Mouse (Mus musculus) embryo, embryonic 10.5 days (tissue): ENCODE data around the gene Snu13.
A peak's percentile ranks its signal among the peaks of the same experiment; 100 is the strongest.

Experiments
- DNase-seq: peaks from one replicate; pipeline ENCODE4 v3.0.0-alpha.2; 2015; ENCODE audit warnings: low spot score

Snu13 gene

DNA sequence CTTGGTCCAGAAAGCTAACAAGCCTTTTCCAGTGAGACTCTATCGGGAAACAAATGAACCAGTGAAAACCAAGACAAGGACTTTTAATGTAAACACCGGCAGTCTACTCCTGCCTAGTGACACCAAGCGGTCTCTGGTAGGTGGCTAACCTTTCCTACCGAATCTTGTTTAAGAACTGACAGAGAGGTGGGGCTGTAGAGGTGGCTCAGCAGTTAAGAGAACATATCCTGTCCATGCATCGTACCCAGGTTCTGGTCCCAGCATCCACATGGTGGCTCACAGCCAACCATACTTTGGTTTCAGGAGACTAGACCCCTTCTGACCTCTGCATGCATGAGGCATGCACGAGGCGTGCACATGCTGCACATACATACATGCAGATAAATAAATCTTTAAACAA lies 20.1 kb downstream of the Snu13 start:
- no peak for DNase-seq

DNA sequence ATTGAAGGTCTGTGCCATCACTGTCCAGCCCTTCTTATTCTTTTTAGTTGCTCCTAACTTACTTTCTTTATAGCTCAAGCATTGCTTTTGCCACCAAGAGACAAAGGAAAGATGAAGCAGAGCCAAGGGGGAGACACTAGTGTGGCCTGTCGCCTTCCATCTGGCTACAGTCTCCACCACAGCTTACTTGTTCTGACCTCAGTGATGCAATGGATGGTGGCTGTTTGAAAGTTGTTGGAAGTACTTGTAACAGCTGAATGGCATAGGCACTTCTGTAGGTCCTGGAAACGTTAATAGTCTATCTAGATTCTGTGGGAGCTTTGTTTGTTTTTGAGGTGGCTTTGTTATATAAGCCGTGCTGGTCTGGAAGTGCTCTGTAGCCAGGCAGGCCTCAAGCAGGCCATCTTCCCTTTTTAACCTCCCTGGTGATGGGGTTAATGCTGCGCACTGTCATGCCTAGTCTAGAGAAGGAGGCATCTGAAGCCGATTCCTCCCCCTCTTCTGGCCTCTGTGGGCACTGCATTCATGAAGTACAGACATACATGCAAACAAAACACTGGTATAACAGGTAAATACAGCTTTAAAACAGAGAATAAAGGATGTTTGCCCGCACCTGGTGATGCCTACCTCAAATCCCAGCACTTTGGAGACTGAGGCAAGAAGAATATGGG lies 23.3 kb downstream of the Snu13 start:
- DNase-seq, result no peak

DNA sequence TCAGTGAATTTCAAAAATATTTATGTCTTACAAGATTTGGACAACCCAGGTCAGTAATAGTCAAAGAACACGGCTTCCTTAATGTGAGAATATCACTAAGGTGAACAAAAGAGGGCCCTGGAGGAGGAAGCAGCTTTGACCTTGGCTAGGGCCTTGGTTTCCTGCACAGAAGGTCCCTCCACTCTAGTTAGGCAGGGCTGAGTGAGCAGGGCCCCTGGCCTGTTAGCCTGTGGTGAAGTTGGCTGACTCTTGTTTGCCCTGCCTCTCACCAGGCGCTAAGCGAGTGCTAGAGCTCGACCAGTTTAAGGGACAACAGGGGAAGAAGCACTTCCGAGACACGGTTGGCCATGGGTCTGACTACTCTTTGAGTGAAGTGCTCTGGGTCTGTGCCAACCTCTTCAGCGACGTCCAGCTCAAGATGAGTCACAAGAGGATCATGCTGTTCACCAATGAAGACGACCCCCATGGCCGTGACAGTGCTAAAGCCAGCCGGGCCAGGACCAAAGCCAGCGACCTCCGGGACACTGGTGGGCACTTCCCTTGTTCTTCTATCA lies 24.8 kb downstream of the Snu13 start:
- DNase-seq, result no peak

DNA sequence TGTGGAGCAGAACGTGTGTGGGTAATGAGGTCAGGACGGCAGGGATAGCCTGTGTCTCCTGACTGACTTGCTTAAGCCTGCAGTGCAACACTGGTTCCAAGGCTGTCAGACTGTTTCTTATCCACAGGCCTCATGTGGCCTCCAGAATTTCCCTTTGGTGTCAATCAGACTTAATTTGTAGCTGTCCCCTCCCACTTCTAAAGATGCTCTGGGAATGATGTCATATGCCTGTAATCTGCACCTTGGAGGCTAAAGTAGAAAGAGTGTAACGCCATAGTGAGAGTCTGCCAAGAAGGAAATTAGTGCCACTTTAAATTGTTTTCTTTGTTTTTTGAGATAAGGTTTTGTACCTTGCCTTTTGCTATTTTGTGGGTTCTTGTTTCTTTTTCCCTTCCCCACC lies 28.1 kb downstream of the Snu13 start:
- no peak for DNase-seq

DNA sequence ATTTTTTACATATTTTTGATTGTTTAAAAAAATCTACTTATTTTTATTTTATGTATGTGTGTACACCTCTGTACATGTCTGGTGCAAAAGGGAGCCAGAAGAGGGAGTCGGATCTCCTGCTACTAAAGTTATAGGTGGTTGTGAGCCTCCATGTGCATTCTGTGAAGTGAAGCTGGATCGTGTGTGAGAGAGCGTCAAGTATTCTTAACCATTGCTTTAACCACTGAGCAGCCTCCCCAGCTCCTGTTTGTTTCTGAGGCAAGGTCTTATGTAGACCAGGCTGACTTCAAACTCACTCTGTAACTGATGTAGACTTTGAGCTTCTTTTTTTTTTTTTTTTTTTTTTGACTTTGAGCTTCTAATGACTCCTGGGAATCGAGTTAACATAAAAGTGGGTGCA lies 29.9 kb downstream of the Snu13 start:
- no peak for DNase-seq

DNA sequence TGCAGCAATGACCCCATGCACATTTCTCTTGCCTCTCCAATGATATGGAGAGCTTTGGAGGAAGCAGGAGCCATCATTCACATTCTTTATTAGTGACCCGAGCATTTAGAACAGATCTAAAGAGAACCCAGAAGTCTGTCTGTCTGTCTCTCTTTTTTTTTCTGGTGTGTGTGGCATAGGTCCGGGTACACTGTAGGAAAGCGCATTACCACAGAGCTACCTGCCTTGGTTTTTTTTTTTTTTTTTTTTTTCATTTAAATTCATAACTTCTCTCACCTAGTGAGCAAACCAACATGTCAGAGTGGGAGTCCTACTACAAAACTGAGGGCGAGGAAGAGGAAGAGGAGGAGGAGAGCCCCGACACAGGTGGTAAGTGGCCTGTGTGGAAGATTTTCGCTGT lies 30.6 kb downstream of the Snu13 start:
- no peak for DNase-seq

DNA sequence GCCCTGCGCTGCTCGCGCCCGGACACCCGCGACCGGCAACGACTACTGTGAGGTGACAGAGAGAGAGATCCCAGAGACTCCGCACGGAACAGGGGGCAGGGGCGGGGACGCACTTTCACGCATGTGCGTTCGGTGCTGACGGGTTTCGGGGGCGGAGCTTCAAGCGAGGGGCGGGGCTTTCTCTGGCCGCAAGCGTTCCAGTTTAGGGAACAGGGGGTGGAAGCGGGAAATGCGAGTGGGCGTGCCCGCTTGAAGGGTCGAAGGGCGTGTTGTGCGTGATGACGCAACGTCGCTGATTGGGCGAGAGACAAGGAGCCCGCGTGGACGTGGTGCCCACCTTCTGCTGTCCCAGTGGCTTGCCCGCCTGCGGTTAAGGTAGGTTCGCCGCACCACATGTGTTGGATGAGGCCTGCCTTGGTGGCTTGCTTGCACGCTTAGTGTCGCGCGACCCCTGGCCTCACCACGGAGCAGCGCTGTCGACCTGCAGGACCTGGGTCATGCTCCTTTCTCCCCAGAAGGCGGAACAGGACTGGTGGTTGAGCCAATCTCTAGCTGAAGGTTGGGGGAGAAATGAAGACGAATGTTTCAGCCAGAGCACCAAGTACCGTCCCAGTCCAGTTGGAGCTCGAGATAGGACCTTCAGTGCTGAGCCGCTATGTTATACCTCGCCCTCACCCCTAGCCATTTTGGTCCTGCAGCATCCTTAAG lies 31.1 kb downstream of the Snu13 start:
- peak; percentile 99 for DNase-seq

DNA sequence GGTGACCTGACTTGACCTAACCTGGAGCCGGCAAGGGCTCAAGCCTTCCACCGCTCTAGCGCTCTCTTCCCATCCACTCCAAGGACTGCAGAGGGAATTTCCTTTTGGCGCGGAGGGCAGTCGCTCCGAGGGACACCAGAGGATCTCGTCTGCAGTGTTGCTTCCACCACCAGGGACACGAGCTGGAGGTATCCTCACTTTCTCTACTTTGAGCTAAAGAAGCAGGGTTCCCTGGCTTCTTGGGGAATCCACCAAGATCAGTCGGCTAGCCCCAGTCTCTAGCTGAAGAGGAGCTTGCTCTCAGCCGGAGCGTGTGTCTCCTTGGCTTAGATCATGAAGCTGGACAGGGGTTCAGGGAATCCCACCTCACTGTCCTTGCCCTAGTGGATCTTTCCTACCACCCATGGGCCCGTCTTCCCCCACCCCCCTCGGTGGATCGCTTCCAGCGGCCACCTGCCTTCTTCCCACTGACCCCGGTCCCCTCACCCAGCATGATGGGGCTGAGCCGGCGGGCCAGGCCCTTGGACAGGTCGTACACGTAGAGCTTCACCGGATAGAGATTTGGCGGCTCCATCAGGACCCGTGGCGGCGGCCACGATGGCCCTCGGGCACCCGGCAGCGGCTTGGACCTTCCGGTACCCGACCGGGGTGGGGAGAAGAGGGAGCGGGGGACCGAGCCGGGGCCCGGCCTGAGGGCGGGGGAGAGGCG lies 31.9 kb downstream of the Snu13 start:
- DNase-seq, result peak; percentile 45

DNA sequence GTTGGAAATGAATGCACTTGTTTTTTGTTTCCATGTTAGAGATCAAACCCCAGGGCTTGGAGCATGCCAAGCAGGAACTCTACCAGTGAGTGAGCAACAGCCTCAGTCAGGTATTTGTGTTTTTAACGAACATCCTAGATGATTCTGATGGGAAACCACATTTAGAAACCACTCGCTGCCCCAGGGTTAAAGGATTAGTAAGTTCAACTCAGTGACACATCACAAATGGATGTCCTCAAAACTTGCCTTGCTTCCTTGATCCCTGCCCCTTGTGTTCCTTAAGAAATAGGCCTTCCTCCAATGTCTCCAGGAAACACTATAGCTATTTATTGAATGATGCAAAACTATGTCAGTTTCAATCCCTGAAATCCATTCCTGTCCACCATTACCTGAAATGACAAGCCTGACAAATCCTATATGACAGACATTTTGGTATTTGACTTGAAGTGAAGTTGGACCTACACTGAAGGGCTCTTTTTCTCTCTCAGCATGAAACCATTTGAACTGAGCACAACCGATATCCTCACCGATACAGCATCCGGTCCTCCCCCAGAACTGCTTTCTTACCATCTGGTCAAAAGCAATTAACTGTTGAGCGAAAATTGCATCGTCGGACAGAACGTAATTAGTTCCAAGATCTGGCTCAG lies 32.5 kb downstream of the Snu13 start:
- DNase-seq, result no peak

DNA sequence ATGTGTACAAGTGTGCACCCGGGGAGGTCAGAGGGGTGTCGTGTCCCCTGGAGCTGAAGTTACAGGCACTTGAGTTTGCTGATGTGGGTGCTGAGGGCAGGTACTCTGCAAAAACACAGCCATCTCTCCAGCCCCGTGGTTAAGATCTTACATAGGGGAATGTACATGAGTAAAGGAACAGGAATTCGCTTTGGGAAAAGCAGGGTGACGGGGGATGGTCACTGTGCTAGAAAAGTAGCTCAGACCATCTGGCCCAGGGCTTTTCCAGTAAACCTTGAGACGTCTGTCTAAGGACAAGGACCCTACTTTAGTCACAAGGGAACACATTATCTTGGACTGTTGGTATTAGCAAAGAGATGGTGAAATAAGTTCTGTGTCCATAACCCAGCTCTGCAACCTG lies 35.5 kb downstream of the Snu13 start:
- no peak for DNase-seq

DNA sequence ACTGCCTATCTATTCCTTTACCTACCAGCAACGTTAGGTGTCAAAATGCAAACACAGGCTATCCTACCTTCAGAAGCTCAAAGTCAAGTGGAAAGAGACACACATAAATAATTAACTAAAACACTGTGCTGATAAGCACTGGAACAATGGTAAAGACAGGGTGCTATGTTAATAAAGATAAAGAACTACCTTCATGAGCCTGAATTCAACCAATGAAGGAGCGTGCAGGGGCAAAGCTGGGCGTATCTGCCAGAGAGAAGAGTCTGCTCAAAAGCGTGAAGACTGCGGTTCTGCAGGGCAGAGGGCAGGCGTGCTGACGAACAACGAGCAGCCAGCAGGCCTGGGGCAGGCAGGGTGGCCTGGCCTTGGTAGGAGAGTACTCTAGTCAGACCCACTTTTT lies 43.1 kb downstream of the Snu13 start:
- no peak for DNase-seq

DNA sequence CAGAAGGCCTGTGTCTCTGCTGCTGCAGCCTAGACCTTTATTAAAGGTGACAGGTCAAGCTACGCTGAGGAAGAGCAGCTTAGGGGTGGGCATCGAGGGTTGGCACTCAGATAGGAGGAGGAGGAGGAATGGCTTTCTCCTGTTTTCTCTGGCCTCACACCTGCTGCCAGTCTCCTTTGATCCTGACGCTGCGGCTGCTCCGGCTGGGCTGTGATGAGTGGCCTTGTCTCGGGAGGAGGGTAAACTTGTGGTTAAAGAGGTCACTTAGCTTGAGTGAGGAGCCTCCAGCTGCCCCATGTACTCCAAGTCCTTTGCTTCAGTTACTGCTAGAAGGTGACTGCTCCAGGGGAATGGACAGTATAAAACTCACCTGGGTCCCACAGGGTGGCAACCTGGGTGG lies 53.4 kb downstream of the Snu13 start:
- no peak for DNase-seq

DNA sequence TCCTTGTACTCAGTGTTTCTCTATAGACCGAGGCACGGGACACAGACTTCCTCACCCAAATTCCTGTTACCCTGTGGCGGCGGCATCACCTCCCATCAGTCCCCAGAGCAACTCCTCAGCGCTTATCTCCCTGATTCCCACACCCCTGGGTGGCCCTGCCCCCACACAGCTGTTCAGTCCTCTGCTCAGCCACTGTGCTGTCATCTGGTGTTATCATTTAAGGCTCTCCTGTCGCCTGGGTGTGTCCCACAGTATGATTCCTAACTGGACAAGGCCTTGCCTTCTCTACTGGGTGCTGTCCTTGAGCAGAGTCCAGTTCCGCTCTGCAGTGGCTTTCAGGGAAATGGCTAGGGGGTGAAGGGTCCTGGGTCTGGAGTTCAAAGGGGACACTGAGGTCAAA lies 56.8 kb downstream of the Snu13 start:
- DNase-seq, result peak; percentile 2
